Mouse (Mus musculus): ENCODE results near the gene Izumo2.

Gene Izumo2

GRCm38 (mm10) chr7:44708574-44708973, at the start of gene Izumo2:
Gene Izumo2, plus strand, starts transcription at chr7:44708742.
- DNase-seq (ENCODE audit: inconsistent ontology term): no peak

GRCm38 (mm10) chr7:44661219-44661618, 47.3 kb upstream of the Izumo2 start:
- no peak for DNase-seq (ENCODE audit: inconsistent ontology term)

GRCm38 (mm10) chr7:44662168-44662567, 46.4 kb upstream of the Izumo2 start:
- no peak for DNase-seq (ENCODE audit: inconsistent ontology term)

- DNase-seq (ENCODE audit: inconsistent ontology term): no peak
Measured at GRCm38 (mm10) chr7:44662569-44662968, 46.0 kb upstream of the Izumo2 start.

- DNase-seq (ENCODE audit: inconsistent ontology term): no peak
Measured at GRCm38 (mm10) chr7:44663546-44663945, 45.0 kb upstream of the Izumo2 start.

- DNase-seq (ENCODE audit: inconsistent ontology term): no peak
Measured at GRCm38 (mm10) chr7:44664731-44665130, 43.8 kb upstream of the Izumo2 start.

- no peak for DNase-seq (ENCODE audit: inconsistent ontology term)
Measured at GRCm38 (mm10) chr7:44666462-44666861, 42.1 kb upstream of the Izumo2 start.

GRCm38 (mm10) chr7:44667996-44668738, 40.4 kb upstream of the Izumo2 start:
- DNase-seq (ENCODE audit: inconsistent ontology term): no peak

- no peak for DNase-seq (ENCODE audit: inconsistent ontology term)
Measured at GRCm38 (mm10) chr7:44669103-44669502, 39.4 kb upstream of the Izumo2 start.

GRCm38 (mm10) chr7:44670803-44671202, 37.7 kb upstream of the Izumo2 start, which contains the start of gene Myh14:
Gene Myh14, minus strand, starts transcription at chr7:44670843.
- DNase-seq (ENCODE audit: inconsistent ontology term): peak; percentile 99

GRCm38 (mm10) chr7:44672193-44672592, 36.3 kb upstream of the Izumo2 start:
- peak; percentile 45 for DNase-seq (ENCODE audit: inconsistent ontology term)

- DNase-seq (ENCODE audit: inconsistent ontology term): no peak
Measured at GRCm38 (mm10) chr7:44674511-44674910, 34.0 kb upstream of the Izumo2 start.

GRCm38 (mm10) chr7:44675171-44675570, 33.4 kb upstream of the Izumo2 start:
- peak; percentile 89 for DNase-seq (ENCODE audit: inconsistent ontology term)

- DNase-seq (ENCODE audit: inconsistent ontology term): peak; percentile 46
Measured at GRCm38 (mm10) chr7:44676126-44676525, 32.4 kb upstream of the Izumo2 start.

- peak; percentile 79 for DNase-seq (ENCODE audit: inconsistent ontology term)
Measured at GRCm38 (mm10) chr7:44676611-44677010, 31.9 kb upstream of the Izumo2 start.

GRCm38 (mm10) chr7:44683656-44684055, 24.9 kb upstream of the Izumo2 start:
- DNase-seq (ENCODE audit: inconsistent ontology term): no peak

GRCm38 (mm10) chr7:44685531-44686402, 22.8 kb upstream of the Izumo2 start:
- DNase-seq (ENCODE audit: inconsistent ontology term): peak; percentile 71

GRCm38 (mm10) chr7:44688890-44689289, 19.7 kb upstream of the Izumo2 start:
- DNase-seq (ENCODE audit: inconsistent ontology term): no peak

- DNase-seq (ENCODE audit: inconsistent ontology term): no peak
Measured at GRCm38 (mm10) chr7:44689331-44689730, 19.2 kb upstream of the Izumo2 start.

- no peak for DNase-seq (ENCODE audit: inconsistent ontology term)
Measured at GRCm38 (mm10) chr7:44693427-44694175, 14.9 kb upstream of the Izumo2 start.

- DNase-seq (ENCODE audit: inconsistent ontology term): no peak
Measured at GRCm38 (mm10) chr7:44695223-44695622, 13.3 kb upstream of the Izumo2 start.

- DNase-seq (ENCODE audit: inconsistent ontology term): peak; percentile 95
Measured at GRCm38 (mm10) chr7:44697191-44697710, 11.3 kb upstream of the Izumo2 start.
